Mouse (Mus musculus) left cerebral cortex, adult 8-10 months (tissue): ENCODE results near the gene Lrrc19. TPM values are rescaled to one million over a fixed set of nuclear protein-coding genes. Genes with fewer than 3 reads are reported as not detected.
A peak's percentile ranks its signal among the peaks of the same experiment; 100 is the strongest.
"Not testable (repeated sequence)": the region's sequence is repeated elsewhere in the genome, so short reads cannot be mapped to it uniquely, and the experiment has no call there.

Experiments
- DNase-seq, 2 experiments: peaks; one replicate each; pipeline ENCODE4 v3.0.0; 2022; ENCODE audit warnings: low spot score in 2 of 2
- total RNA-seq, 4 experiments: library from RNA; stranded (reverse); gene quantifications; 2 replicates each; pipeline ENCODE4 v1.2.4; 2022

The Lrrc19 gene
- not detected for total RNA-seq

GRCm38 (mm10) chr4:94649920-94650319 is at the start of gene Lrrc19:
Gene Lrrc19 (minus strand): TSS chr4:94650144.
- no peak for DNase-seq

- DNase-seq, result no peak
These were observed 46.4 kb upstream of the Lrrc19 start for GRCm38 (mm10) chr4:94696368-94696767.

GRCm38 (mm10) chr4:94692175-94692574 is 42.2 kb upstream of the Lrrc19 start:
- DNase-seq, result no peak

GRCm38 (mm10) chr4:94691078-94691477 is 41.1 kb upstream of the Lrrc19 start:
- DNase-seq, result no peak

GRCm38 (mm10) chr4:94689804-94690203 is 39.9 kb upstream of the Lrrc19 start:
- DNase-seq, result not testable (repeated sequence)

- no peak for DNase-seq
These were observed 33.4 kb upstream of the Lrrc19 start for GRCm38 (mm10) chr4:94683305-94683704.

GRCm38 (mm10) chr4:94682029-94682428 is 32.1 kb upstream of the Lrrc19 start:
- no peak for DNase-seq

- DNase-seq, result no peak
These were observed 31.2 kb upstream of the Lrrc19 start for GRCm38 (mm10) chr4:94681181-94681580.

GRCm38 (mm10) chr4:94680662-94681061 is 30.7 kb upstream of the Lrrc19 start:
- no peak for DNase-seq

- no peak for DNase-seq
These were observed 19.8 kb upstream of the Lrrc19 start for GRCm38 (mm10) chr4:94669718-94670117.

- not testable (repeated sequence) for DNase-seq
These were observed 657 bp upstream of the Lrrc19 start for GRCm38 (mm10) chr4:94650426-94651175.

GRCm38 (mm10) chr4:94643141-94643540 is 6.8 kb downstream of the Lrrc19 start:
- no peak for DNase-seq

GRCm38 (mm10) chr4:94620077-94620476 is 29.9 kb downstream of the Lrrc19 start:
- DNase-seq, result no peak

GRCm38 (mm10) chr4:94614627-94615006 is 35.3 kb downstream of the Lrrc19 start:
- DNase-seq, result no peak

- peak; percentile 69 to 92 for DNase-seq
These were observed 35.8 kb downstream of the Lrrc19 start, which contains the start of gene Ift74 for GRCm38 (mm10) chr4:94613972-94614626. Gene Ift74 (plus strand): TSS chr4:94614491.

GRCm38 (mm10) chr4:94610339-94610738 is 39.6 kb downstream of the Lrrc19 start:
- DNase-seq, result no peak

GRCm38 (mm10) chr4:94605591-94605990 is 44.4 kb downstream of the Lrrc19 start:
- no peak for DNase-seq

GRCm38 (mm10) chr4:94604452-94605019 is 45.4 kb downstream of the Lrrc19 start:
- no peak for DNase-seq

- DNase-seq, result peak; percentile 92 to 94
These were observed 46.8 kb downstream of the Lrrc19 start, which contains the start of gene Plaa for GRCm38 (mm10) chr4:94603031-94603629. Gene Plaa (minus strand): TSS chr4:94603244.

- no peak for DNase-seq
These were observed 47.4 kb downstream of the Lrrc19 start for GRCm38 (mm10) chr4:94602496-94603030.

GRCm38 (mm10) chr4:94601395-94601794 is 48.5 kb downstream of the Lrrc19 start:
- DNase-seq, result no peak

- no peak for DNase-seq
These were observed 57.2 kb downstream of the Lrrc19 start for GRCm38 (mm10) chr4:94592709-94593108.
